Mouse (Mus musculus) retina, embryonic 14.5 days (tissue): ENCODE data around the gene Neurl2.

ENCODE experiments used
- DNase-seq: peaks from one replicate; pipeline ENCODE4 v3.0.0-alpha.2; 2015; ENCODE audit warnings: low spot score

The Neurl2 gene

GRCm38 (mm10) chr2:164817206-164817605, 16.1 kb downstream of the Neurl2 start:
- no peak for DNase-seq

- DNase-seq: no peak
These were observed 17.4 kb downstream of the Neurl2 start for GRCm38 (mm10) chr2:164815821-164816220.

- no peak for DNase-seq
These were observed 17.9 kb downstream of the Neurl2 start for GRCm38 (mm10) chr2:164815348-164815747.

GRCm38 (mm10) chr2:164813557-164813956, 19.7 kb downstream of the Neurl2 start:
- no peak for DNase-seq

- DNase-seq: no peak
These were observed 26.6 kb downstream of the Neurl2 start for GRCm38 (mm10) chr2:164806614-164807013.

- no peak for DNase-seq
These were observed 27.9 kb downstream of the Neurl2 start for GRCm38 (mm10) chr2:164805332-164805718.

GRCm38 (mm10) chr2:164804533-164805331, 28.5 kb downstream of the Neurl2 start, which contains the start of the genes Acot8 and Zswim3:
Gene Acot8 (minus strand): TSS chr2:164804882.
Gene Zswim3 (plus strand): TSS chr2:164805098.
- DNase-seq: peak; percentile 100

- no peak for DNase-seq
These were observed 29.3 kb downstream of the Neurl2 start for GRCm38 (mm10) chr2:164803921-164804313.

GRCm38 (mm10) chr2:164803201-164803920, 29.9 kb downstream of the Neurl2 start:
- no peak for DNase-seq

GRCm38 (mm10) chr2:164800252-164801004, 32.8 kb downstream of the Neurl2 start:
- DNase-seq: no peak

GRCm38 (mm10) chr2:164798554-164798953, 34.7 kb downstream of the Neurl2 start:
- peak; percentile 38 for DNase-seq

GRCm38 (mm10) chr2:164795868-164796267, 37.4 kb downstream of the Neurl2 start:
- DNase-seq: no peak

- peak; percentile 92 for DNase-seq
These were observed 39.0 kb downstream of the Neurl2 start for GRCm38 (mm10) chr2:164794293-164794692.

GRCm38 (mm10) chr2:164793772-164794171, 39.5 kb downstream of the Neurl2 start:
- peak; percentile 43 for DNase-seq

GRCm38 (mm10) chr2:164793236-164793635, 40.0 kb downstream of the Neurl2 start:
- peak; percentile 78 for DNase-seq

- DNase-seq: no peak
These were observed 40.7 kb downstream of the Neurl2 start for GRCm38 (mm10) chr2:164792400-164793190.

- no peak for DNase-seq
These were observed 41.4 kb downstream of the Neurl2 start for GRCm38 (mm10) chr2:164791841-164792261.

GRCm38 (mm10) chr2:164790451-164790850, 42.8 kb downstream of the Neurl2 start:
- no peak for DNase-seq

- DNase-seq: no peak
These were observed 44.8 kb downstream of the Neurl2 start for GRCm38 (mm10) chr2:164788411-164788810.

- DNase-seq: no peak
These were observed 45.5 kb downstream of the Neurl2 start for GRCm38 (mm10) chr2:164787779-164788178.

- DNase-seq: no peak
These were observed 46.2 kb downstream of the Neurl2 start for GRCm38 (mm10) chr2:164787032-164787431.
